Mouse (Mus musculus): Measurements from ENCODE around the gene Unc5b. TPM values are rescaled to one million over a fixed set of nuclear protein-coding genes. Genes with fewer than 3 reads are reported as not detected.

Gene Unc5b
- polyA plus RNA-seq, 1 experiment from 2014 or later = 4.2 TPM

- Histone ChIP-seq H3K27ac (ENCODE audit: low read depth, low read length) (no peak overlapping the region), H3K27me3 (replicated peaks; ENCODE audit: control insufficient read depth, insufficient read depth, low read length) (peaks cover 22% of the 10 kb centered on the region), H3K4me2 (no peak overlapping the region), H3K36me3 (ENCODE audit: control insufficient read depth, insufficient read depth, low read length) (no peaks in the 10 kb centered on the region), H3K9me3 (ENCODE audit: control insufficient read depth, low read length) (no peaks in the 10 kb centered on the region), H3K9ac (ENCODE audit: low read depth, low read length) (no peak overlapping the region), H3K4me3 (ENCODE audit: low read depth, low read length) (no peak overlapping the region), H3K4me1 (replicated peaks; ENCODE audit: control insufficient read depth, insufficient read depth, low read length) (peaks cover 32% of the 10 kb centered on the region)
- no peak for DNase-seq (ENCODE audit: low spot score)
- 78% methylated on average over 7 of the region's 7 CpGs for WGBS
- no peak for ATAC-seq (replicated peaks; ENCODE audit: low FRiP score)
These were observed 34.9 kb downstream of the Unc5b start for GRCm38 (mm10) chr10:60796474-60796873.

- Histone ChIP-seq H3K4me1 (replicated peaks; ENCODE audit: control insufficient read depth, insufficient read depth, low read length) (peaks cover 30% of the 10 kb centered on the region), H3K4me2 (no peak overlapping the region), H3K4me3 (ENCODE audit: low read depth, low read length) (no peak overlapping the region), H3K36me3 (ENCODE audit: control insufficient read depth, insufficient read depth, low read length) (no peaks in the 10 kb centered on the region), H3K27ac (ENCODE audit: low read depth, low read length) (no peak overlapping the region), H3K9ac (ENCODE audit: low read depth, low read length) (no peak overlapping the region), H3K9me3 (ENCODE audit: control insufficient read depth, low read length) (no peaks in the 10 kb centered on the region), H3K27me3 (replicated peaks; ENCODE audit: control insufficient read depth, insufficient read depth, low read length) (peaks cover 19% of the 10 kb centered on the region)
- 69% methylated on average over 5 of the region's 5 CpGs for WGBS
- DNase-seq (ENCODE audit: low spot score) = no peak
- no peak for ATAC-seq (replicated peaks; ENCODE audit: low FRiP score)
These were observed 35.4 kb downstream of the Unc5b start for GRCm38 (mm10) chr10:60796028-60796427.

- H3K4me3 ChIP-seq (ENCODE audit: low read depth, low read length) = no peak overlapping the region
- peaks cover 8% of the 10 kb centered on the region for H3K27me3 ChIP-seq (replicated peaks; ENCODE audit: control insufficient read depth, insufficient read depth, low read length)
- ATAC-seq (replicated peaks; ENCODE audit: low FRiP score) (no peak), DNase-seq (ENCODE audit: low spot score) (no peak)
- no peaks in the 10 kb centered on the region for H3K9me3 ChIP-seq (ENCODE audit: control insufficient read depth, low read length)
- H3K9ac ChIP-seq (ENCODE audit: low read depth, low read length) = no peak overlapping the region
- 57% methylated on average over 8 of the region's 8 CpGs for WGBS
- no peak overlapping the region for H3K27ac ChIP-seq (ENCODE audit: low read depth, low read length)
- H3K36me3 ChIP-seq (ENCODE audit: control insufficient read depth, insufficient read depth, low read length) = no peaks in the 10 kb centered on the region
- no peak overlapping the region; the same call in 1 of the 2 replicates for H3K4me2 ChIP-seq
- H3K4me1 ChIP-seq (replicated peaks; ENCODE audit: control insufficient read depth, insufficient read depth, low read length) = peaks cover 24% of the 10 kb centered on the region; the same call in 1 of the 2 replicates
These were observed 36.6 kb downstream of the Unc5b start for GRCm38 (mm10) chr10:60794792-60795191.

GRCm38 (mm10) chr10:60794374-60794773 lies 37.0 kb downstream of the Unc5b start:
- H3K4me3 ChIP-seq (ENCODE audit: low read depth, low read length) = no peak overlapping the region
- ATAC-seq (replicated peaks; ENCODE audit: low FRiP score) = no peak
- no peak overlapping the region for H3K9ac ChIP-seq (ENCODE audit: low read depth, low read length)
- H3K4me1 ChIP-seq (replicated peaks; ENCODE audit: control insufficient read depth, insufficient read depth, low read length) = peaks cover 22% of the 10 kb centered on the region; the same call in 1 of the 2 replicates
- H3K36me3 ChIP-seq (ENCODE audit: control insufficient read depth, insufficient read depth, low read length) = no peaks in the 10 kb centered on the region
- H3K27ac ChIP-seq (ENCODE audit: low read depth, low read length) = no peak overlapping the region; the same call in 1 of the 2 replicates
- 64% methylated on average over 11 of the region's 11 CpGs for WGBS
- no peak for DNase-seq (ENCODE audit: low spot score)
- H3K4me2 ChIP-seq = no peak overlapping the region
- H3K27me3 ChIP-seq (replicated peaks; ENCODE audit: control insufficient read depth, insufficient read depth, low read length) = peaks cover 6% of the 10 kb centered on the region; the same call in 1 of the 2 replicates
- H3K9me3 ChIP-seq (ENCODE audit: control insufficient read depth, low read length) = no peaks in the 10 kb centered on the region

GRCm38 (mm10) chr10:60792841-60793240 lies 38.5 kb downstream of the Unc5b start:
- Histone ChIP-seq H3K9ac (ENCODE audit: low read depth, low read length) (no peak overlapping the region), H3K4me2 (no peak overlapping the region), H3K4me3 (ENCODE audit: low read depth, low read length) (no peak overlapping the region), H3K4me1 (replicated peaks; ENCODE audit: control insufficient read depth, insufficient read depth, low read length) (peaks cover 19% of the 10 kb centered on the region; the same call in 1 of the 2 replicates), H3K27ac (ENCODE audit: low read depth, low read length) (no peak overlapping the region), H3K36me3 (ENCODE audit: control insufficient read depth, insufficient read depth, low read length) (no peaks in the 10 kb centered on the region), H3K27me3 (replicated peaks; ENCODE audit: control insufficient read depth, insufficient read depth, low read length) (peaks cover 4% of the 10 kb centered on the region; the same call in 1 of the 2 replicates), H3K9me3 (ENCODE audit: control insufficient read depth, low read length) (no peaks in the 10 kb centered on the region)
- ATAC-seq (replicated peaks; ENCODE audit: low FRiP score) = no peak
- DNase-seq (ENCODE audit: low spot score) = no peak
- WGBS = 28% methylated on average over 11 of the region's 11 CpGs

GRCm38 (mm10) chr10:60792365-60792764 lies 39.0 kb downstream of the Unc5b start:
- Histone ChIP-seq H3K9me3 (ENCODE audit: control insufficient read depth, low read length) (no peaks in the 10 kb centered on the region), H3K9ac (ENCODE audit: low read depth, low read length) (no peak overlapping the region), H3K4me3 (ENCODE audit: low read depth, low read length) (no peak overlapping the region), H3K27ac (ENCODE audit: low read depth, low read length) (no peak overlapping the region), H3K4me1 (replicated peaks; ENCODE audit: control insufficient read depth, insufficient read depth, low read length) (peaks cover 19% of the 10 kb centered on the region; the same call in 1 of the 2 replicates), H3K4me2 (no peak overlapping the region), H3K27me3 (replicated peaks; ENCODE audit: control insufficient read depth, insufficient read depth, low read length) (peaks cover 4% of the 10 kb centered on the region; the same call in 1 of the 2 replicates), H3K36me3 (ENCODE audit: control insufficient read depth, insufficient read depth, low read length) (no peaks in the 10 kb centered on the region)
- ATAC-seq (replicated peaks; ENCODE audit: low FRiP score) (no peak), DNase-seq (ENCODE audit: low spot score) (no peak)
- WGBS = 55% methylated on average over 10 of the region's 10 CpGs

- DNase-seq (ENCODE audit: low spot score) (no peak), ATAC-seq (replicated peaks; ENCODE audit: low FRiP score) (no peak)
- Histone ChIP-seq H3K4me3 (ENCODE audit: low read depth, low read length) (no peak overlapping the region), H3K27ac (ENCODE audit: low read depth, low read length) (no peak overlapping the region), H3K9me3 (ENCODE audit: control insufficient read depth, low read length) (no peaks in the 10 kb centered on the region), H3K27me3 (replicated peaks; ENCODE audit: control insufficient read depth, insufficient read depth, low read length) (peaks cover 4% of the 10 kb centered on the region; the same call in 1 of the 2 replicates), H3K4me1 (replicated peaks; ENCODE audit: control insufficient read depth, insufficient read depth, low read length) (peaks cover 19% of the 10 kb centered on the region; the same call in 1 of the 2 replicates), H3K9ac (ENCODE audit: low read depth, low read length) (no peak overlapping the region), H3K4me2 (no peak overlapping the region), H3K36me3 (ENCODE audit: control insufficient read depth, insufficient read depth, low read length) (no peaks in the 10 kb centered on the region)
- WGBS = 83% methylated on average over 6 of the region's 6 CpGs
These were observed 40.5 kb downstream of the Unc5b start for GRCm38 (mm10) chr10:60790912-60791311.

GRCm38 (mm10) chr10:60787303-60788074 lies 43.9 kb downstream of the Unc5b start:
- 84% methylated on average over 16 of the region's 16 CpGs for WGBS
- Histone ChIP-seq H3K36me3 (ENCODE audit: control insufficient read depth, insufficient read depth, low read length) (no peaks in the 10 kb centered on the region), H3K27ac (ENCODE audit: low read depth, low read length) (no peak overlapping the region), H3K4me2 (no peak overlapping the region), H3K27me3 (replicated peaks; ENCODE audit: control insufficient read depth, insufficient read depth, low read length) (peaks cover 4% of the 10 kb centered on the region; the same call in 1 of the 2 replicates), H3K4me1 (replicated peaks; ENCODE audit: control insufficient read depth, insufficient read depth, low read length) (no peaks in the 10 kb centered on the region; the same call in 1 of the 2 replicates), H3K9me3 (ENCODE audit: control insufficient read depth, low read length) (no peaks in the 10 kb centered on the region), H3K9ac (ENCODE audit: low read depth, low read length) (no peak overlapping the region), H3K4me3 (ENCODE audit: low read depth, low read length) (no peak overlapping the region)
- ATAC-seq (replicated peaks; ENCODE audit: low FRiP score) = no peak
- no peak for DNase-seq (ENCODE audit: low spot score)

GRCm38 (mm10) chr10:60783608-60784007 lies 47.8 kb downstream of the Unc5b start:
- Histone ChIP-seq H3K36me3 (ENCODE audit: control insufficient read depth, insufficient read depth, low read length) (no peaks in the 10 kb centered on the region), H3K4me3 (ENCODE audit: low read depth, low read length) (no peak overlapping the region), H3K27ac (ENCODE audit: low read depth, low read length) (no peak overlapping the region), H3K9ac (ENCODE audit: low read depth, low read length) (no peak overlapping the region), H3K27me3 (replicated peaks; ENCODE audit: control insufficient read depth, insufficient read depth, low read length) (no peaks in the 10 kb centered on the region), H3K9me3 (ENCODE audit: control insufficient read depth, low read length) (no peaks in the 10 kb centered on the region), H3K4me1 (replicated peaks; ENCODE audit: control insufficient read depth, insufficient read depth, low read length) (no peaks in the 10 kb centered on the region), H3K4me2 (no peak overlapping the region)
- WGBS = 47% methylated on average over 2 of the region's 2 CpGs
- DNase-seq (ENCODE audit: low spot score) (no peak), ATAC-seq (replicated peaks; ENCODE audit: low FRiP score) (no peak)
